Mouse (Mus musculus): Measurements from ENCODE around the gene Sorcs2. TPM values are rescaled to one million over a fixed set of nuclear protein-coding genes. Genes with fewer than 3 reads are reported as not detected.

Sorcs2 gene
- total RNA-seq, 2 experiments from 2014 or later: 2.2 to 4.3 TPM

DNA sequence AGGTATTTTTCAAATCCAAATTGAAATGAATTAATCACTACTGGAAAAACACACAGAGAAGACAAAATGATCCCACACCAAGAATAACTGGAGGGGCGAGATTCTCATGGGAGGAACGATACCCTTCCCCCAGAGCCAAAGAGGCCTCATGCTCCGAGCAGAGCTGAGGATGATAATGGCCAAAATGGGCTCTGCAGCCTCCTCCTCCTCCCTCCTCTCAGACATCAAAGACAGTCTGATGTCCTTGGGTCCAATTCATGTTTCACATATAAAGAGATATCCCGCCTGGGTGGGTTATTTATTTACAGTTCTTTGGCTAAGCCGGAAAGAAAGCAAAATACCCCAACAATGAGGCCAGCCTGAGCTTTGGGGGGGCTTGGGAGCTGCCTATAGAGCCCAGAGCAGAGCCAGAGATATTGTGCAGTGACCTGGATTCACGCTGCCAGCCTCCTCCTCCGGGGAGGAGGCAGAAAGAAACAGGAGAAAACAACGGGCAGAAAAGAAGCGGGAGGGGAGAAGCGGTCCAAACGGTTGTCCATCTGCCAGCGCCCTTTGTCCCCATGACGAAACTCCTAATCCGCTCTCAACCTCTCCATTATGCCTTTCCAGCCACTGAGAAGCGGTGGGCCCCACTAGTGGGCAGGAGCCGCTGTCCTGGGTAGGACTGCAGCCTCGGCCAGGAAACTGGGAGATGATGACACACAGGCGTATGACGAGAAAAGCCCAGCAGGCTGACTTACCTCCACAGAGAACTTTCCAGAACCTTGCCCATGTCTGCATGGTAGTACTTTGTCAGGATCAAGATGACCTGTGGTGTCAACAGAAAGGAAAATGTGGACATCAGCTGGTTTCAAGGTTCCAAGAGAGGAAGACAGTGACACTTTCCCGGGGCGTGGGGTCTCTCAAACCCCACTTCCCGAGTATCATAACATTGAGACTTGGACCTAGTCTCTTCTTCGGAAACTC lies 169.3 kb downstream of the Sorcs2 start:
- no peak for DNase-seq

- no peak for DNase-seq
These were observed 171.6 kb downstream of the Sorcs2 start for GRCm38 (mm10) chr5:36226296-36226695.

DNA sequence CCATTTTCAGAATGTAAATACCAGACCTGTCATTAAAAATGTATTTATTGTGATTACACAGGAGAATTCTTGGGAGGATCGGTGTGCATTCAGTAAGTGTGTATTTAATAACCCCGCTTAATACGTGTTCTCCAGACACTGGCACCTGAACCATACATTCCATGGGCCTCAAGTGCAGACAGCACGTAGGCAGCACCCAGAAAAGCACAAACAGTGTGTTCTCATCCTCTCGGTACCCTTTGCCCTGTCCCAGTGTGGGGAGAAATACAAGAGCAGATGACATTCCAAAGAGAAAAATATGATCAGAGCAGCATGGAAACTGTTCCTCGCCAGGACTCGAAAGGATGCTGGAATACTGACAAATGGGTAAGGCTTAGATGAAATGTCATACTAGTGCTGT lies 172.1 kb downstream of the Sorcs2 start:
- DNase-seq: no peak

GRCm38 (mm10) chr5:36223787-36224186 lies 174.2 kb downstream of the Sorcs2 start:
- no peak for DNase-seq

DNA sequence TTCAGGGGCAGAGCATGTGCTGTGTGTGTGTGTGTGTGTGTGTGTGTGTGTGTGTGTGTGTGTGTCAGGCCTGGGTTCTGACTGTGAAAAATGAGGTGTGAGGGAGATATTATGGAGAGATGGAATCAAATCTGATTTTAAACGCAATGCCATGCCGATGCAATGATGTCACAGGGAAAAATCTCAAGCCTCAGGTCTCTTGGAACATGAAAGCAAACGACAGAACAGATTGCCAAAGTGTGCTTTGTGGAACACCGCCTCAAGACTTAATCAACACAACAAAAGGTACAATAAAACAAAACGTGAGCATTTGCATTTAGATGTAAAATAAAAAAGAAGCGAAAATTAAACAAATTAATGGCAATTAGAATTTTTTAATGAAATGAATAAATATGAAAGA lies 177.3 kb downstream of the Sorcs2 start:
- no peak for DNase-seq

DNA sequence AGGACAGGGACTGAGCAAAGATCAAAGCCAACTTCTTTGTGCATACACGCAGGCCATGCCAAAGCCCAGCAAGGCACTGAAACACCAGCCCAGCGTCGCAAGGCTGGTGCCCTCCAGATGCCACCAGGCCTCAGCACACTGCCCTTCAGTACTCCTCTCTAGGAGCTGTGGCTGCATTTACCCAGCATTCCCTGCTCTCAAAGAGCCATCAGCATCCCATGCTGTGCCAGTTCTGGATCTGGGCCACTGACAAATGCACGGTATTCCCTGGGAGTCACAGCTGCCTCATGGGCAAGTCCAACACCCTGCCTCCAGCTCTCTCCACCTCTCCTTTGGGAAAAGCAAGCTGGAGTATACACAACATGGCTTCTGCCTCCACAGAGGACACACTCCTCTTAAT lies 177.8 kb downstream of the Sorcs2 start:
- DNase-seq: no peak

DNA sequence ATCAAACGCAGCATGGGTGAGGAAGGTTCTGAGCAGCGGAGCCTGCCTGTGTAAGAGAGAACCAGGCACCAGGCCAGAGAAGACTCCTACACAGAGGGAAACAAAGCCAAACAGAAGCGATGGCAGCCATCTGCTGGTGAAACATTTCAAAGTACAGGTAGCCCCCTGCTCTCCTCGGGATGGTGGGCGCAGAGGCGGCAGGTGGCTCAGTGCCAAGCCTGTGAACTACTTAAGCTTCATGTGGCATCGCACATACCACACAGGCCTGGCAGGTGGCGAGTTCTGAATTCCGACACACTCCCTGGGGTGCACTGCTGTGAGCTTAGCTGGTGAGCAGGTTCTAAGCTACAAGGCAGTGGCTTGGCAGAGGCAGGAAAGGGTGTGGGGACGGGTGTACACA lies 184.6 kb downstream of the Sorcs2 start:
- DNase-seq: no peak

GRCm38 (mm10) chr5:36208803-36209202 lies 189.1 kb downstream of the Sorcs2 start:
- DNase-seq: no peak

- DNase-seq: no peak
These were observed 192.5 kb downstream of the Sorcs2 start for GRCm38 (mm10) chr5:36205397-36205796.

- DNase-seq: peak; percentile 68
These were observed 194.0 kb downstream of the Sorcs2 start, which contains the start of gene Psapl1 for GRCm38 (mm10) chr5:36203916-36204315. Gene Psapl1 (plus strand): TSS chr5:36204021.

- DNase-seq: peak; percentile 49
These were observed 194.5 kb downstream of the Sorcs2 start for GRCm38 (mm10) chr5:36203421-36203820.

GRCm38 (mm10) chr5:36202781-36203180 lies 195.2 kb downstream of the Sorcs2 start:
- no peak for DNase-seq

DNA sequence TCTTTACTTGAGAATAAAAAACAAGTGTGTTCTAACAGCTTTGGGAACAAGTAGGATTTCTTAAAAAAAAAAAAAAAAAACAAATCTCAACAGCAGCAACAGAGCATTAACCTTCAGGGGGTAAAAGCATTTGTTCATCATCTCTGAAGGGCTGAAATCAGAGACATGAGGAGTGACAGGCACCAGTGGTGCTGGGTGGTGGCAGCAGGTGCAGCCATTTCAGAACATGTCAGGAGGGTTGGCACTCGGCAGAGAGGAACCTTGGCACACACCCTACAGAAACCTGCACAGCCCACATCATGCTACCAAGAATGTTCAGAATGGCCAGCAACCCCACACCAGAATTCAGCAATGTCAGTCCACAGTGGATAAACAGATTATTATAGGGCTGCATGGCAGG lies 198.4 kb downstream of the Sorcs2 start:
- no peak for DNase-seq

DNA sequence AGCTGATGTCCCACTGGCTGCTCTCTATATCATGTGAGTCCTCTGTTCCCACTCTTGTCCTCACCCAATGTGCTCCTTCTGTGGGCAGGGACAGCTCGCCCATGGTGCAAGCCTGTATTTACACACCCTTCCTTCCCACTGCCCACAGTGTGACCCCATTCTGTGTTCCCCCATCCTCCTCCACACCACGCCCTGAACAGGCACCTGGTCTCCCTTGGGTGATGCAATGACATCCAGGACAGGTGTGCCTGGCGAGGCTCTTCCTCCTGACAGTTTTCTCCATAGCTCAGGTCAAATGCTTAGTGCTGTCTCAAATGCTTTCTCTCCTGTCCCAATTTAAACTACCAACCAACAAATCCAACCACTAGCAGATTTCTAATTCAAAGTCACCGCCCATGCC lies 202.5 kb downstream of the Sorcs2 start:
- DNase-seq: no peak

DNA sequence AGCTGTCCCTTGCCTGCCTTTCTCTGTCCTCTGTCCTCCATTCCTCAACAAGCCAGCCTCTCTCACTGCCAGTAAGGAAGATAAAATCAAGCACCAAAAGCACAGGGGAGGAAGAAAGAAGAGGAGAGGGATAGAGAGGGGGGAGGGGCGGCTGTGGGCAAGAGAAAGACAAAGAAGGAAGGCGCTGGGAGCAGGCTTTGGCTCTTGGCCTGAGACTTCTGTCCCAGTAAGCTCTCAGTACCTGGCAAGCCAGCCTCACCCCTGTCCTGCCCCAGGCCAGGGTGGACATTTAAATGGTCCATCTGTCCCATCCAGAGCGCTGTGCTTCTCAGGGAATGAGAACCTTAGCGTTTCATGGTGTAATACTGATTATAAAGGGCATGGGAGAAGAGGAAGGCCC lies 203.3 kb downstream of the Sorcs2 start:
- no peak for DNase-seq

GRCm38 (mm10) chr5:36192677-36193076 lies 205.3 kb downstream of the Sorcs2 start:
- peak; percentile 64 for DNase-seq

DNA sequence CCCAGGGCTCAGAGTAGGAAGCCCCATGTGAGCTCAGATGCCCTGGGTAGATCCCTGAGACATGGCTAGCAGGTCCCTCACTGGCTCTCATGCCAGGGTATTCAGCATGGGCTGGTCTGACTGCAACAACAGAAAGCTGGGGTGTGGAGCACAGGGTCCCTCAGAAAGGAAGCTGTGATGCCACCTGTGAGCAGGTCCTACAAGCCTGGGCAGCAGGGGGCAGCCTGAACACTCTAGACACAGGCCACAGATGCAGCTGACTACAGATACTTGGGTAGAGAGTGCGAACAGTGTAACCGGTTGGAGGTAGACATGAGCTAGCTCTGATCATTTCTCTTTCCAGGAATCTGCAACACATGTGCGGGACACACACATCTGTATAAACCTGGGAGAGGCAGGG lies 206.1 kb downstream of the Sorcs2 start:
- DNase-seq: no peak

- no peak for DNase-seq
These were observed 206.7 kb downstream of the Sorcs2 start for GRCm38 (mm10) chr5:36191285-36191684.

DNA sequence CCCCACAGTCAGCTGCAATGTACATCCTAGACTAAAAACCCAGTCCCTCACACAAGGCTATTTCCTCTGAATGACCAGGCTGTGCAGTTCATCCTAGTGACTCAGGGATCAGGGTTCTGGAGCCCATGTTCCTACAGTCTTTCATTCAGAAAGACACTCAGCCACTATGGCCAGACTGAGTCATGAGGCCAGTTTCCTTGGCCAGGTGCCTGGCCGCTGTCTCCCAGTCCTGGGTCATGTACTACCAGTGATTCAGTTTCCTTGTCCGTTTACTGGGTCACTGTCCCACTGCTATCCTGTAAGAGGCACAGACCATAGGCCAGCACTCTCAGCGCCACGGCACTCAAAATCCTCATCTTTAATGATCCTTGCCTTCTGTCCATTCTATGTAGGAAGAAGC lies 209.6 kb downstream of the Sorcs2 start:
- peak; percentile 71 for DNase-seq

DNA sequence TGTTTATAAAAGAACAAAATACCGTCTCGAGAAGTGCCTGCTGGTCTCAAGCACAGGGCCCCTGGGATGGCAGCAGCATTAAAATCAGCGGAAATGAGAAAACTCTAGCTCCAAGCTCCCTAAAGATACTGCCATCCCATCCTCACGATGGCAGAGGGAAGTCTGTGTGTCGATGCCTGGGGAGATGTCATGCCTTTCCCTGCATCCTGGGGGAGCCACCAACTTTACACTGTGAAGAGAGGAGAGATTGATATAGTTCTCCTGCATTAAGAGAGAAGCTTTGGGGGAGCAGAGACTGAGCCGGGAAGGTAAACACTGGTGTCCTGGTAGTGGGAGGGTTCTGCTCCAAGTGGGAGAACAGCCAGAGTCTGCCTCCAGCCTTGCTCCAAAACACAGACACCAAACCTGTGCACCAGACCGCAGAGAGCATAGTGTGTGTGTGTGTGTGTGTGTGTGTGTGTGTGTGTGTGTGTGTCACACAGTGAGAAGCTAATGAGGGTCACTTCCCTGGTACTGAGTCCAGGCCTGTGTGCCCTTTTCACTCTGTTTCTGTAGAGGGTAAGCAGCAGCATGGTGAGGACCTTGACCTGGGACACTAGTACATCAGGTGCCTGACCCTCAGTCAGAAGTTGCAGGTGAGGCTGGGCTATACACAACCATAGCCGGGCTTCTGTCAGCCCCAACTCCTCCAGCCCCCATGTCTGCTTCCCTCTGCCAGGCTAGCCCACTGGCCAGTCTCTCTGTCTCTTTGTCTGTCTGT lies 211.5 kb downstream of the Sorcs2 start:
- DNase-seq: no peak

DNA sequence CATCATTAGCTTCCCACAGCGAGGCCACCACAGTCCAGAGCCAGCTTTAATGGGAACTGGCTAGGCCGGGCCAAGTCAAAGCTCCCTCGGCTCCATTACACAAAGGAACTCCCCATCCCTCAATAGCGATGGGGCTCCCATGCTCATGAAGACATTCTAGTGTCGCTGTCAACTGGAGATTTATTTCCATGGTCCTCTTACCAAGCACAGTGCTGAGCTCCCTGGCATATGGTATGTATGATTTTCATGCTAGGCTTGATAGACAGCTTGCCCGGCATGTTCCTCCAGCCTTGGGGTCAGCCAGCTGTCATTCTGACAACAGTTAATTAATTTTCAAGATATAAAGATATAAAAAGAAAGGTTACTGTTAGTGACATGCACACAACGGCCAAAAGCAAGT lies 215.6 kb downstream of the Sorcs2 start:
- no peak for DNase-seq

GRCm38 (mm10) chr5:36179708-36180107 lies 218.2 kb downstream of the Sorcs2 start:
- no peak for DNase-seq

DNA sequence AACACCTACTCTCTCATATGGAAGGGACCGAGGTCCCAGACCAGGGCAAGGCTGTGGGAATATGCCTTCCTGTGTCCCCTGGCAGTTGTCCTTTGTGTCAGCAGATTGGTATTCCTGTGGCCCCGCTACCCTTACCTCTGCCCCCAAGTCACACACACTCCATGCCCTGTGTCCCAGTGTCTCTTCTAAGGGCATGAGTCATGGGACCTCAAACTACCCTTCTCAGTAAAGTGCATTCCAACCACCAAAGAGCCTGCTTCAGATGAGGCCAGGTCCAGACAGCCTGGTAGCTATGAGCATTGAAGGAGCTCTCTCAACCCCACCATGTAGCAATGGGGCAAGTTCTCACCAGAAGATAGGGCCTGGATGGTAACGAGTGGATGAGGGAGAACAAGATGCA lies 219.2 kb downstream of the Sorcs2 start:
- DNase-seq: no peak

All from gastrocnemius, postnatal 25 days (tissue).